Mouse (Mus musculus): ENCODE measurements around the gene Arhgap17.

Gene Arhgap17

GRCm38 (mm10) chr7:123369759-123370481, at the start of gene Arhgap17, which contains the start of gene Lcmt1:
Gene Arhgap17 (minus strand): TSS chr7:123369915.
Gene Lcmt1 (plus strand): TSS chr7:123369784.
- DNase-seq (ENCODE audit: low spot score) = peak; percentile 97

GRCm38 (mm10) chr7:123417661-123418060, 47.9 kb upstream of the Arhgap17 start:
- no peak for DNase-seq (ENCODE audit: low spot score)

GRCm38 (mm10) chr7:123416803-123417202, 47.1 kb upstream of the Arhgap17 start:
- no peak for DNase-seq (ENCODE audit: low spot score)

DNA sequence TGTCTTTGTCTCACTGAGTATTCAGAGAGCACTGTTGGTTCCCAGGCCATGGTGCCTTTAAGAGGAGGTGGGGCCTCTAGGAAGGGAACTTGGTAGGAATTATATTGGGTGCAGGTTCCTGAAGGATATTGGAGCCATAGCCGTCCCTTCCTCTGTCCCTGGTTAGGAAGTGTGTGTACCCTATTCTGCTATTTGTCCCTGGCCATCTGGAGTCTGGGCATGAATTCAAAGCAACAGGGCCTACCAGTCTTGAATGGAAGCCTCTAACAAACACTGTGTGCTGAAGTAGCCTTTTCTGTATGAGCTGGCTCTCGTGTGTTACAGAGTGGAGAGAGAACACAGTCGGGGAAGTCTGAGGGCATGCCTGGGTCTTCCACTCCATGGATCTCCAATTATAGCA, 42.4 kb upstream of the Arhgap17 start:
- no peak for DNase-seq (ENCODE audit: low spot score)

DNA sequence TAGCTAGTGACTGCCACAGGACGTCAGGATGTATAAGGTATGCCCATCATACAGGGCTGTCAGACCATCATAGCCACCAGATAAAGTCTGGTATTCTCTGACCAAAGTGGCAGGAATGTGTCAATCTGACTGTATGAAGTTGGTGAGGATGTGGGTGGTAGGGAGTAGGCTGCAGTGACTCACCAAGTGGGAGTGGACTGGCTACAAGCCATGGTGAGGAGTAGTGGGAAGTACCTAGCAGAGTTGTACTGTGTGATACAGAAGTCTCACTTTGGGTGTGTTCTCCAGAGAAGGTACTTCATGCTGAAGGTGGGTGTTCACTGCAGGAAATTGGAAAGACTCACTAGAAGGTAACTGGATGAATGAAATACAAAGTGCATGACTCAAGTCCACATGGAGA, 41.4 kb upstream of the Arhgap17 start:
- DNase-seq (ENCODE audit: low spot score) = no peak

DNA sequence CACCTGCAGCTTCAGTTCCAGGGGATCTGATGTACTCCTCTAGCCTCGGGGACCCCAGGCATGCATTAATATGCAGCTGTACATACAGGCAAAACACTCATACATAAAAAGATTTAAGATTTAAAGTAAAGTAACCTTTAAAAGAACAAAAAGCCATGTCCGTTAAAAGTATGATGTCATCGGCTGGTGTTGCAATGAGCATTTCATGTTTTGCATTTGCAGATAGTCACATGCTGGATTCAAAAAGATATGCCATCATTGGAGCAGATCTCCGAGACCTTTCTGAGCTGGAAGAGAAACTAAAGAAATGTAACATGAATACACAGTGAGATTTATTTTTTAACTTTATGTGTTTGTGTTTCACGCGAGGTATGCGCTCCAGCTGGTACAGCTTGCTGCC, 40.8 kb upstream of the Arhgap17 start:
- no peak for DNase-seq (ENCODE audit: low spot score)

DNA sequence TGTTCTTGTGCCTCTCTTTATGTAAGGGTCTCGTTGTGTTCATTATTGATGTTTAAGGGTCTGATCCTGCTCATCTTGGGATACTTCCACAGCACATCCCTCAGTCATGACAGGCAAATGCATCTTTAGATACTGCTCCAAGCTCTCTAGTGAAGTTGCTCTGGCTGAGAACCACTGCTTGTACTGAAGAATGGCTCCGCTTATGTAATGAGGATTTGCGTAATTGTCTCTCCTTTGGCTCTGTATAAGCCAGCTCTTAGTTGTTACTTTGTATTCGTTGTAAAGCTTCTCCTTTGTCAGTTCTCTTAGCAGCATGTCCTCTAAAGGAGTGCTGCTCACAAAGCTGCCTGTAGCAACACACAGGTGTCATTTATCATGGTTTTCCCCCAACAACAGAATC, 37.3 kb upstream of the Arhgap17 start:
- no peak for DNase-seq (ENCODE audit: low spot score)

GRCm38 (mm10) chr7:123405619-123406018, 35.9 kb upstream of the Arhgap17 start:
- no peak for DNase-seq (ENCODE audit: low spot score)

DNA sequence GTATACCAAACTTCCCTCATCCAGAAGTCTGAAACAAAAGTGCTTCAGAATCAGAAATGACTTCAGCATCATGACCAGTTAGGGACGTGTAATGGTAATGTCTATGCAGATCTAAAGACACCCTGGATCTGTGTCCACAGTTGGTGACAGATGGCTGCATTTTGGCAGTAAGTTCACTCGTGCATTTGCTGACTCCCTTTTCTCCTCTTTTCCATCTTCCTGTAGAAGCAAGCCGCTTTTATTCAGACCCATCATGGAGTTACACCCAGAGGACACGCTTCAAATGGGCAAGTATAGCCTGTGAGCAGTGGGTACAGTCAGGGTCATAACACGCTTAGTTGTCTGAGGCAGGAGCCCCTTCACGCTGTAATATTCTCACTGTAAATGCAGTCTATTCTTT, 34.5 kb upstream of the Arhgap17 start:
- no peak for DNase-seq (ENCODE audit: low spot score)

GRCm38 (mm10) chr7:123401121-123401520, 31.4 kb upstream of the Arhgap17 start:
- no peak for DNase-seq (ENCODE audit: low spot score)

- no peak for DNase-seq (ENCODE audit: low spot score)
Measured at GRCm38 (mm10) chr7:123399286-123399685, 29.6 kb upstream of the Arhgap17 start.

GRCm38 (mm10) chr7:123398828-123399227, 29.1 kb upstream of the Arhgap17 start:
- DNase-seq (ENCODE audit: low spot score) = peak; percentile 89

DNA sequence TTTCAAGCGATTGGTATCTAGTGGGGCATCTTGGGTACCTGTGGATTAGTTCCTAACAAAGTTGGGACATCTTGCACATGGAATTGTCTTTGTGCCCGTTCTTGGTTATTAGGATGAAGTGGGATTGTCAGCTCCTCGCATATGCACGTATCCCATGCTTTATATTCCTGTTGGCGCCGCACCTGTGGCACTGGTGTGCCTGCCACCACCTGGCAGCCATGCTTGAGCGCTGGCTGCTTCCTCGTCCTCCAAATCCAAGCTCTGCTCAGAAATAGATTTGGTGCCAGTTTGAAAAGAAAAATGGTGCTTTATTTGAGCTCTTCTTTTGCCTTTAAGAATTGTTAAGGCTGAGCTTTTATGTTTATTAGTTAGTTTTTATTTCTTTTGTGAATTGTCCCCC, 28.2 kb upstream of the Arhgap17 start:
- no peak for DNase-seq (ENCODE audit: low spot score)

- no peak for DNase-seq (ENCODE audit: low spot score)
Measured at GRCm38 (mm10) chr7:123397369-123397768, 27.7 kb upstream of the Arhgap17 start.

GRCm38 (mm10) chr7:123396900-123397299, 27.2 kb upstream of the Arhgap17 start:
- DNase-seq (ENCODE audit: low spot score) = no peak

DNA sequence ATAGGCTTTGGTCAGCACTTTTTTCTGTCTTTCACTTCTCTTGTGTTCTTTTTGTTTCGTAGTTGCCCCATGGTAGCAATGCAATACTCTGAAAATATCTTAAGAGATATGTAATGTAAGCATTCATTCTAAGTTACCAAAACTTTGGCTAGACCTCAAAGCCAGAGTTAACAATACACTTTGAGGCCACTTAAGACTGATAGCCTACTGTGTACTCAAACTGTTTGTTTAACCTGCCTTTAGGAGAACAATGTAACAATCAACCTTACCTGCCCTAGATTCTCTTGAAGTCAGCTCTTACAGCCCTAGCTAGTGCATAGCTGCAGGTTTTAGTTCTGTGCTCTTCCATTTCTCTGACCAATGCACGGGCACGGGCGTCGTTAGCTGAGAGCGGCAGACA, 24.6 kb upstream of the Arhgap17 start:
- no peak for DNase-seq (ENCODE audit: low spot score)

GRCm38 (mm10) chr7:123389686-123390280, 20.1 kb upstream of the Arhgap17 start:
- DNase-seq (ENCODE audit: low spot score) = no peak

- no peak for DNase-seq (ENCODE audit: low spot score)
Measured at GRCm38 (mm10) chr7:123385693-123386407, 16.1 kb upstream of the Arhgap17 start.

DNA sequence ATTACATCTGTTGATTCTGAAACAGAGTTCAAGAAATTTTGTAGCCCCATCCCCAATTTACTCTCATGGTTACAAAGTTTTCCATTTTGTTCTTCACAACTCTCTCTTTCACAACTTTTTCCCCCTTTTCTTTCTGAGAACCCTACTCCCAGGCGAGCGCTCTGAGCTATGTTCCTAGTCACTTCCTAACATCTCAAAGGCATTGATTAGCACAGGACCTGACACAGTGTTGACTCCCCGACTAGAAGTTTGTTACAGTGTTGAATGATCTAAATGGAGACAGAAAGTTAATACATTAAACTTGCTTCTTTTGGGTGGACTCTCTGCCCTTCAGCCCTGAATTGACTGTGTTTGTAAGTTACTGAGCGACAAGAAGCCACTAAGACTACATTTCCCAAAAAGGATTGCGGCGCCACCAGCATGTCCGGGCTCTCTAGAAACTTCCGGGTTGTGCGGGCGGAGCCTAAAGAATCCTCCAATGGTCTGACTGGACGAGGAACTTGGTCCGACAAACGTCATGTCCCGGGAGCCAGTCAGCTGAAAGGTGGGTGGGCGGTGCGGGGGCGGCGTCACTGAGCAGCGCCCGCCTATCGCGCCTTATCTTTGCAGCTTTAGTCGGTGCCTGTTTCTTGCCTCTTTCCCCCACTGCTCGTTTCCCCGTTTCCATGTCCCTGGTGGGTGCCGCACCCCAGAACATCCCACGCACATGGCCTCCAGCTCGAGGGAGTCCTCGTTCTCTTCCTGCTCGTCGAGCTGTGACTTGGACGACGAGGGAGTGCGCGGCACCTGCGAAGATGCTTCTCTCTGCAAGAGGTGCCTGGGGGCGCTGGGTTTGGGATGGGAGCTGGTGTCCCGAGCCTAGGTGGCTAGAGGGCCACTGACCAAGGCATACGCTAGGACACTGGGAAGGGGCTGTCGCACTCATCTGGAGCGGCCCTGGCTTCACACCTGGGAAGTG, 8.0 kb upstream of the Arhgap17 start:
- peak; percentile 98 for DNase-seq (ENCODE audit: low spot score)

GRCm38 (mm10) chr7:123371501-123371900, 1.8 kb upstream of the Arhgap17 start:
- DNase-seq (ENCODE audit: low spot score) = no peak

- DNase-seq (ENCODE audit: low spot score) = no peak
Measured at GRCm38 (mm10) chr7:123370700-123371099, 985 bp upstream of the Arhgap17 start.
